Mouse (Mus musculus): ENCODE results near the gene Dlgap5.

- TF ChIP-seq CTCF (IDR thresholded peaks at IDR 0.05; ENCODE audit: control insufficient read depth, insufficient read depth, insufficient replicate concordance, low read depth, low read length) (no peak), POLR2A (IDR thresholded peaks at IDR 0.05; ENCODE audit: control insufficient read depth, low read depth, low read length) (no peak)
Observed at GRCm38 (mm10) chr14:47432987-47433386, 14.8 kb upstream of the Dlgap5 start.
